Comparison of ENCODE assay signal across 21 mouse cellular contexts in the genomic region with DNA sequence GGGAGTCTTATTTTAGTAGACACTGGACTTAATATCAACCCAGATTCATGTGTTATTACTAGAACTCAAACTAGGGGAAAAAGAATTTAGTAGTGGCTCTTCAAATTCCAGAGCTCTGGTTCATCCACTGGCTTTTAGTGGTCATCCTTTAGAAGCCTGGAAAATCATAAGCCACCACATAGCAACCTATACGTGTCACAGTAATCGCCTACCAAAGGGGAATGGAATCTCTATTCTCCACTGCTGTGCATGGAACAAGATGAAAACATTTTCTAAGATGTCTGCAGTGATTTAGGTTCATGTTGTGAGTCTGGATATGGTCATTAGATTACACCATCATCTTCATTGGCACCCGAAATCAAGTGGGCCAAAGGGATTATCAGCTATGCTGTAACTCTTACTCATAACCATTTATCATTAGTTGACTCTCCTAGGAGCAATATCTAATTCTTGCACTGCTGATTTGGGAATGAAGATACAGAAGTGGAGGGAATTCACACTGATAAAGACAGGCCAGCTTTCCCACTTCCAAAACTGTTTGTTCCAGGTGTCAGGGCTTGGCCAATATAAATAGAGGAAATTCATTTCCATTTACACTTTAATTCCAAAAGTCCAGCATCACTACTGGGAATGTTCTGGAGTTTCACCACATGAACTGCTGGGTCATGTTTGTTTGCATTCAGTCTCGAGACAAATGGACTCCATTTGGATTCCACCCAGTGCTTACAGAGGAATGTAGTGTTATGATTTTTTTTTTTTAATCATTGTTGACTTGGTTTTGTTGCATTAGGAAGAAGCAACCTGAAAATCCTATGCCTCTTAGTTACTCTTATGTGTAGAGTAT. TPM values are rescaled to one million over a fixed set of nuclear protein-coding genes. Genes with fewer than 3 reads are reported as not detected.
DNase-seq lines count a peak whose midpoint lies in the region; ATAC-seq and TF ChIP-seq lines count a peak whose summit lies in the region.
"Had no signal": no experiment of that assay in that cellular context is flagged by ENCODE, and none has a peak within 500 bp of the region (broad histone marks: within the 10 kb centered on the region; RNA-seq: fewer than 3 reads in every experiment).

No protein-coding gene starts in this region.

- H3K4me1 ChIP-seq in liver, adult 2 months (ENCODE audit: control insufficient read depth, insufficient read depth, low read length) = peaks cover 48% of the 10 kb centered on the region
- H3K4me1 ChIP-seq in liver, embryonic 12.5 days = no peaks in the 10 kb centered on the region
- H3K4me1 ChIP-seq in stomach, postnatal 0 days (replicated peaks; ENCODE audit: control insufficient read depth, insufficient read depth) = no peaks in the 10 kb centered on the region
- H3K4me1 ChIP-seq: heart, embryonic 15.5 days; limb, embryonic 12.5 days had no signal

- peak; percentile 2 to 9 for DNase-seq in heart, adult 18-20 months
- DNase-seq in heart, postnatal 14 days = no peak
- DNase-seq in liver, adult 2 months (ENCODE audit: extremely low read depth, low read depth, low spot score) = peak; percentile 98
- peak; percentile 34 for DNase-seq in lung, postnatal 36 days
- DNase-seq in lung, postnatal 4 days = no peak
- no peak for DNase-seq in stomach, postnatal 0 days (ENCODE audit: low spot score)
- DNase-seq in thymus, postnatal 25 days = no peak
- DNase-seq: adrenal gland, postnatal 10 days; cerebellum, adult 11 months; cerebellum, postnatal 10 days; kidney, postnatal 36 days; retina, postnatal 1 day had no signal

- peak overlapping the region; percentile 3; the same call in 1 of the 2 replicates for H3K4me3 ChIP-seq in liver, adult 2 months (ENCODE audit: insufficient read depth, low read depth, low read length)
- no peak overlapping the region for H3K4me3 ChIP-seq in liver, embryonic 12.5 days
- H3K4me3 ChIP-seq in stomach, postnatal 0 days (ENCODE audit: low read depth, low read length) = no peak overlapping the region
- H3K4me3 ChIP-seq: embryonic facial prominence, embryonic 13.5 days; heart, embryonic 15.5 days; limb, embryonic 12.5 days; lung, embryonic 15.5 days had no signal

- H3K27ac ChIP-seq in liver, adult 2 months (replicated peaks; ENCODE audit: insufficient read depth, low read depth, low read length) = peak overlapping the region; percentile 82
- no peak overlapping the region for H3K27ac ChIP-seq in liver, embryonic 12.5 days
- no peak overlapping the region for H3K27ac ChIP-seq in stomach, postnatal 0 days (replicated peaks)
- H3K27ac ChIP-seq: embryonic facial prominence, embryonic 13.5 days; heart, embryonic 15.5 days; hindbrain, postnatal 0 days; limb, embryonic 12.5 days; lung, embryonic 15.5 days had no signal

- no peak for ATAC-seq in liver, embryonic 12.5 days
- 0 out of 2 replicates have a peak, but pooled peaks have one; percentile 29 for ATAC-seq in stomach, postnatal 0 days (ENCODE audit: low FRiP score, low TSS enrichment)
- ATAC-seq: hindbrain, postnatal 0 days; intestine, postnatal 0 days; midbrain, embryonic 16.5 days had no signal

- no peak for TF ChIP-seq POLR2A in liver, adult 2 months (IDR thresholded peaks at IDR 0.05; ENCODE audit: extremely low read depth, insufficient read depth, low read length)

- H3K36me3 ChIP-seq in liver, adult 2 months (ENCODE audit: control insufficient read depth, insufficient read depth, low read length) = no peaks in the 10 kb centered on the region
- H3K36me3 ChIP-seq in liver, embryonic 12.5 days = no peaks in the 10 kb centered on the region
- no peaks in the 10 kb centered on the region for H3K36me3 ChIP-seq in stomach, postnatal 0 days (ENCODE audit: control insufficient read depth, insufficient read depth, low read length)
- H3K36me3 ChIP-seq: embryonic facial prominence, embryonic 13.5 days; heart, embryonic 15.5 days; limb, embryonic 12.5 days; lung, embryonic 15.5 days had no signal

- no peak overlapping the region for H3K9ac ChIP-seq in liver, adult 2 months (ENCODE audit: low read depth, low read length)
- H3K9ac ChIP-seq in liver, embryonic 12.5 days = no peak overlapping the region
- H3K9ac ChIP-seq in stomach, postnatal 0 days (ENCODE audit: low read length) = no peak overlapping the region
- H3K9ac ChIP-seq: embryonic facial prominence, embryonic 13.5 days; heart, embryonic 15.5 days; limb, embryonic 12.5 days; lung, embryonic 15.5 days had no signal

- H3K9me3 ChIP-seq in liver, embryonic 12.5 days (replicated peaks) = no peaks in the 10 kb centered on the region
- H3K9me3 ChIP-seq in stomach, postnatal 0 days (ENCODE audit: control insufficient read depth, low read length) = no peaks in the 10 kb centered on the region
- H3K9me3 ChIP-seq: embryonic facial prominence, embryonic 13.5 days; heart, embryonic 15.5 days; limb, embryonic 12.5 days; lung, embryonic 15.5 days had no signal

- peaks cover 18% of the 10 kb centered on the region for H3K79me2 ChIP-seq in liver, adult 2 months (ENCODE audit: control insufficient read depth, insufficient read depth, low read length)

- TF ChIP-seq EP300 in stomach, postnatal 0 days (optimal IDR thresholded peaks at IDR 0.05) = no peak

- TF ChIP-seq CTCF in liver, adult 2 months (IDR thresholded peaks at IDR 0.05; ENCODE audit: low read depth, low read length) = no peak
- no peak for TF ChIP-seq CTCF in stomach, postnatal 0 days (IDR thresholded peaks at IDR 0.05; ENCODE audit: low read depth)

- WGBS in liver, adult 2 months = 39% methylated on average over 4 of the region's 4 CpGs
- WGBS in liver, embryonic 12.5 days (ENCODE audit: insufficient replicate concordance) = 60% methylated on average over 4 of the region's 4 CpGs
- 49% methylated on average over 4 of the region's 4 CpGs for WGBS in stomach, postnatal 0 days

- no peaks in the 10 kb centered on the region for H3K27me3 ChIP-seq in liver, adult 2 months (ENCODE audit: control insufficient read depth, insufficient read depth, low read length)
- H3K27me3 ChIP-seq in liver, embryonic 12.5 days (replicated peaks) = no peaks in the 10 kb centered on the region
- H3K27me3 ChIP-seq in stomach, postnatal 0 days (ENCODE audit: control insufficient read depth, insufficient read depth, low read length) = no peaks in the 10 kb centered on the region
- H3K27me3 ChIP-seq: embryonic facial prominence, embryonic 13.5 days; heart, embryonic 15.5 days; limb, embryonic 12.5 days; lung, embryonic 15.5 days had no signal

- intact Hi-C loops in heart, postnatal 14 days (cut with DNase I) = no loop called here

- H3K4me2 ChIP-seq in liver, embryonic 12.5 days = no peak overlapping the region
- no peak overlapping the region for H3K4me2 ChIP-seq in stomach, postnatal 0 days (replicated peaks; ENCODE audit: low read depth)
- H3K4me2 ChIP-seq: embryonic facial prominence, embryonic 13.5 days; heart, embryonic 15.5 days; limb, embryonic 12.5 days; lung, embryonic 15.5 days had no signal

RNA-seq across cellular contexts. Expression of a gene that starts 11.4 kb away (rescaled TPM):
- 1 to 10 TPM in 1 of 2 experiments, under 1 TPM in 1; 0.92 to 1.5 TPM for total RNA-seq in heart, adult 18-20 months (2021)
- total RNA-seq in heart, postnatal 14 days (2021) = 1 to 10 TPM; 2.9 to 3.2 TPM
- total RNA-seq in liver, adult 2 months (2014; rRNA removed) = 43.5 and 43.8 TPM in 2 replicates
- polyA plus RNA-seq in liver, adult 2 months (2012; rRNA removed) = 15.0 and 15.3 TPM in 2 replicates
- polyA plus RNA-seq in liver, embryonic 12.5 days (2016; fragmentation: Nextera tagmentation; extraction: Ambion mirVana) = 3.5 and 3.7 TPM in 2 replicates
- 31.2 and 34.1 TPM in 2 replicates for polyA plus RNA-seq in stomach, postnatal 0 days (2015; fragmentation: Nextera tagmentation; extraction: Ambion mirVana)
- total RNA-seq: hematopoietic stem cell, adult 5-6 weeks had no signal

Comparison
In these comparisons a context has a peak if more than half of its experiments do, and no peak if none do; other contexts are left out.
1. DNase-seq: peak in heart, adult 18-20 months (2 of 2), liver, adult 2 months (single experiment) and lung, postnatal 36 days (single experiment); none in heart, postnatal 14 days (0 of 2), lung, postnatal 4 days (0 of 2), stomach, postnatal 0 days (single experiment) and thymus, postnatal 25 days (single experiment).
2. RNA of a gene that starts 11.4 kb away (total RNA-seq): 43.5 to 43.8 TPM in liver, adult 2 months; 2.9 to 3.2 TPM in heart, postnatal 14 days and 0.92 to 1.5 TPM in heart, adult 18-20 months; every median in the first group is over 10 times any median in the second.